Mouse (Mus musculus) limb, embryonic 14.5 days (tissue): ENCODE results near the gene Rasgrf2. TPM values are rescaled to one million over a fixed set of nuclear protein-coding genes. Genes with fewer than 3 reads are reported as not detected.

Experiments
- ATAC-seq: fragments of 200-750 bp; cut with Nextera tagmentation; 2 replicates; pipeline ENCODE4 v1.8.0; 2017; ENCODE audit warnings: low read depth, moderate number of reproducible peaks, moderate TSS enrichment; ENCODE audit not compliant: low FRiP score
- DNase-seq: peaks from one replicate; pipeline ENCODE4 v3.0.0-alpha.2; 2015; ENCODE audit warnings: low spot score
- H3K27ac ChIP-seq: fragments of 300-500 bp; sonication (generic); replicated peaks from 2 replicates; pipeline ENCODE4 v1.5.1; 2014; ENCODE audit warnings: low read depth, mild to moderate bottlenecking, low read length, moderate library complexity, mixed read lengths
- H3K27me3 ChIP-seq: fragments of 300-500 bp; sonication (generic); 2 replicates; pipeline ENCODE4 v1.6.1; 2014; ENCODE audit warnings: low read length, mixed read lengths; ENCODE audit not compliant: control insufficient read depth, insufficient read depth
- H3K36me3 ChIP-seq: fragments of 300-500 bp; sonication (generic); 2 replicates; pipeline ENCODE4 v1.6.1; 2014; ENCODE audit warnings: mild to moderate bottlenecking, low read length, moderate library complexity, mixed read lengths; ENCODE audit not compliant: control insufficient read depth, insufficient read depth
- H3K4me1 ChIP-seq: fragments of 300-500 bp; sonication (generic); 2 replicates; pipeline ENCODE4 v1.6.1; 2014; ENCODE audit warnings: antibody characterized with exemption, low read length, mixed read lengths; ENCODE audit not compliant: control insufficient read depth, insufficient read depth
- H3K4me2 ChIP-seq: fragments of 300-500 bp; sonication (generic); replicated peaks from 2 replicates; pipeline ENCODE4 v1.6.1; 2014; ENCODE audit warnings: low read depth, mild to moderate bottlenecking, low read length, moderate library complexity; ENCODE audit not compliant: severe bottlenecking
- H3K4me3 ChIP-seq: fragments of 300-500 bp; sonication (generic); replicated peaks from 2 replicates; pipeline ENCODE4 v1.5.1; 2014; ENCODE audit warnings: low read length
- H3K9ac ChIP-seq: fragments of 300-500 bp; sonication (generic); 2 replicates; pipeline ENCODE4 v1.6.1; 2014; ENCODE audit warnings: mild to moderate bottlenecking, low read depth, low read length, moderate library complexity; ENCODE audit not compliant: severe bottlenecking
- H3K9me3 ChIP-seq: fragments of 300-500 bp; sonication (generic); 2 replicates; pipeline ENCODE4 v1.6.1; 2016; ENCODE audit warnings: low read length; ENCODE audit not compliant: control insufficient read depth
- POLR2A ChIP-seq: fragments of 200-500 bp; IDR thresholded peaks from 2 replicates; pipeline ENCODE4 v1.8.0; 2012; ENCODE audit warnings: inconsistent platforms, mild to moderate bottlenecking, moderate library complexity, borderline replicate concordance; ENCODE audit not compliant: insufficient read depth, insufficient read length; ENCODE audit errors: extremely low read depth
- WGBS: fragments of 180-500 bp; shearing (Covaris S2); extraction: QIAGEN DNeasy Blood & Tissue Kit; methylation state at CpG from one replicate; pipeline ENCODE4 v1.1.7; 2014; 5-methylcytosine and 5-hydroxymethylcytosine counted together
- polyA plus RNA-seq, 2 experiments: library from polyadenylated mRNA; depleted of rRNA in 1 of 2; stranded (reverse) in 1 of 2; unstranded in 1 of 2; fragments of >200 nt; fragmentation: Nextera tagmentation in 1 of 2; extraction: Ambion mirVana in 1 of 2; gene quantifications; 2 replicates each; pipeline versions ENCODE4 v1.2.1 to v1.2.3; 2012 to 2014

Gene Rasgrf2
- polyA plus RNA-seq, 2 experiments: 0.18 to 0.57 TPM

DNA sequence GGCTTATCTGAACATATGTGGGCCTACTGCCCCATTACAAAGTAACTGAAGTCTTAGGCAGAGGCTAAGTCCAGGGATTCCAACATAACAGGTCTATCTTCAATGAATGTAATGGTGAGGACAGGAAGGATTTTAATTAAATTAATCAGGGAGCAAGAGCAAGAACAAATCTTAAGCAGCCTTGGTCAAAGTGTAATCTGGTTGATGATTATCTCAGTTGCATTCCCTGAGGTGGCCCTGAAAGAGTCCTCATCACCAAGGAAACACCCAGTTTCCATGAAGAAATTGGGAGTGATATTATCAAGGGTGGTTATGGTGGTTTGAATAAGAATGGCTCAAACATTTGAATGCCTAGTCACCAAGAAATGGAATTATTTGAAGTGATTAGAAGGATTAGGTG lies 62.8 kb downstream of the Rasgrf2 start:
- TF ChIP-seq POLR2A: no peak
- no peak overlapping the region for H3K9ac ChIP-seq

DNA sequence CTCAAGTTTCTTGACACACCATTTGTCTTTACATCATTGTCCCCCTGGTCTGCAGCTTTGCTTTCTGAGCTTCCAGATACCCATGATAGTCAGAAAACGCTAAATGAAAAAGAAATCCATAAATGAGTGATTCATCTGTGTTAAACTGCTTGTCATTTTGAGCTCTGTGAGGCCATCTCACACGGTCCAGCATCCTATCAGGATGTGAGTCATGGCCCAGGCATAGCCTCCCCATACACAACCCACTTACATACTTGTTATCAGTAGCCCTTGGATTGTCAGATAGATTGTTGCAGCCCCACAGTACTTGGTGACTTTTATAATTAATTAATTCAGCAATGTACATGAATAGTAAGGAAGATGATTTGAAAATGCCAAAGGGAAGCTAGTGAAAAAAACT lies 63.6 kb downstream of the Rasgrf2 start:
- Histone ChIP-seq H3K4me3 (no peak overlapping the region), H3K9ac (no peak overlapping the region), H3K4me1 (no peaks in the 10 kb centered on the region), H3K36me3 (no peaks in the 10 kb centered on the region), H3K9me3 (no peaks in the 10 kb centered on the region), H3K4me2 (no peak overlapping the region), H3K27me3 (no peaks in the 10 kb centered on the region), H3K27ac (no peak overlapping the region)
- 73% methylated on average over 2 of the region's 2 CpGs for WGBS
- no peak for TF ChIP-seq POLR2A
- no peak for ATAC-seq
- DNase-seq: no peak

More for the DNA sequence above, 62.8 kb downstream of the Rasgrf2 start:
- H3K4me1 ChIP-seq: no peaks in the 10 kb centered on the region
- H3K27ac ChIP-seq: no peak overlapping the region
- DNase-seq: no peak
- H3K4me3 ChIP-seq: no peak overlapping the region
- no peak overlapping the region for H3K4me2 ChIP-seq
- H3K9me3 ChIP-seq: no peaks in the 10 kb centered on the region
- H3K27me3 ChIP-seq: no peaks in the 10 kb centered on the region
- ATAC-seq: no peak
- H3K36me3 ChIP-seq: no peaks in the 10 kb centered on the region

DNA sequence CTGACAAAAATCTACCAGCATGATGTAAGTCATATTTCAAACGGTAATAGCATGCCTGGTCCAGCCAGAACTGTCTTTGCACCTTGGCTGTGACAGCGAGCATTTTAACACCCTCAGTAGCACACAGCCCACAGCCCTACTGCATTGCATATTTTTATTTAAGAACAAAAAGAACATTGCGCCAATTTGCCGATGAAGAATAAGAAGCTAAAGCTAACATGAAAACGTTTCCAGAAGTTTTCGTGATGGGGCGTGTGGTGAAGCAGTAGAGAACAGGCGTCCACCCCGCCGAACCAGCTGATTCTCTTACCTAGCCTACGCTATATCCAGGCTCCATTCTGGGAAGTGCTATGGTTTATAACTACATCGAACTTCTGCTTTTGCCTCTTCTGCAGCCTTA lies 77.7 kb downstream of the Rasgrf2 start:
- H3K27ac ChIP-seq: no peak overlapping the region
- H3K4me2 ChIP-seq: no peak overlapping the region
- no peak for TF ChIP-seq POLR2A
- ATAC-seq (no peak), DNase-seq (no peak)
- 92% methylated on average over 12 of the region's 12 CpGs for WGBS
- no peaks in the 10 kb centered on the region for H3K27me3 ChIP-seq
- H3K9me3 ChIP-seq: no peaks in the 10 kb centered on the region
- H3K4me3 ChIP-seq: no peak overlapping the region
- no peaks in the 10 kb centered on the region for H3K4me1 ChIP-seq
- H3K36me3 ChIP-seq: no peaks in the 10 kb centered on the region
- no peak overlapping the region for H3K9ac ChIP-seq

DNA sequence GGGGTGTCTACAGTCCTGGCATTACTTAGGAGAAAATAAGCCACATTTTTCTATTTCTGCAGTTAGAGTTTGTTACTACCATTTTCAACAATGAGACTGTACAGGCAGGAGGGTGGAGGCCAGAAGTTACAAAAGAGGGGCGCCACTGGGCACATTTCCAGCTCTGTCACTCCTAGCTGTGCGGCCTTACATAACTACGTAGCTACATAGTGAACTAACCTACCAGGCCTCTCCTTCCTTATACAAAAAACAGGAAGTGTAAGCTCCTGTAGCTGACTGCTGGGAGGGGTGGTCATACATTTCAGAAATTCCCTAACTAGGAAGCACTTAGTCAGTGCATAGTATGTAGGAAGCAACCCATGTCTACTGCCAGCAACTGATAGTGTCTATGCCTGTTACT lies 78.5 kb downstream of the Rasgrf2 start:
- Histone ChIP-seq H3K27me3 (no peaks in the 10 kb centered on the region), H3K9ac (no peak overlapping the region), H3K4me1 (no peaks in the 10 kb centered on the region), H3K36me3 (no peaks in the 10 kb centered on the region), H3K27ac (no peak overlapping the region), H3K9me3 (no peaks in the 10 kb centered on the region), H3K4me3 (no peak overlapping the region), H3K4me2 (no peak overlapping the region)
- ATAC-seq: no peak
- WGBS: 85% methylated on average over 3 of the region's 3 CpGs
- no peak for TF ChIP-seq POLR2A
- no peak for DNase-seq

DNA sequence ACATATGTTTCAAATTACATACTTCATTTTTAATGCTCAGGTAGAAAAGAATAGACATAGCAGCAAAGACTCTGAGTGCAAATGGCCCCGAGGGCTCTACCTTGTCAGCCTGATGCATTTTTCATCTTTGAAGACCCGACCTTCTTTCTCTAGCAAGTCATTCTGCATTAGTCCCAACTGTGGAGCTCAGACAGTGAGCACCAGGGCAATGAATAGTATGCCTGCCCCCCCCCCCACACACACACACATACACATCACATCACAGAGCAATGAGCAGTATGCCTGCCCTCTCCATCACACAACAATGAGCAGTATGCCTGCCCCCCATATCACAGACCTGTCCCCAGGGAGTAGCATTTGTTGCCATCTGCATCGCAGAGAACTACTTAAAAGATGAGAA lies 80.2 kb downstream of the Rasgrf2 start:
- Histone ChIP-seq H3K9ac (no peak overlapping the region), H3K36me3 (no peaks in the 10 kb centered on the region), H3K4me1 (no peaks in the 10 kb centered on the region), H3K4me3 (no peak overlapping the region), H3K9me3 (no peaks in the 10 kb centered on the region), H3K4me2 (no peak overlapping the region), H3K27ac (no peak overlapping the region), H3K27me3 (no peaks in the 10 kb centered on the region)
- DNase-seq: no peak
- no peak for TF ChIP-seq POLR2A
- no peak for ATAC-seq
- WGBS: 56% methylated on average over 3 of the region's 3 CpGs

DNA sequence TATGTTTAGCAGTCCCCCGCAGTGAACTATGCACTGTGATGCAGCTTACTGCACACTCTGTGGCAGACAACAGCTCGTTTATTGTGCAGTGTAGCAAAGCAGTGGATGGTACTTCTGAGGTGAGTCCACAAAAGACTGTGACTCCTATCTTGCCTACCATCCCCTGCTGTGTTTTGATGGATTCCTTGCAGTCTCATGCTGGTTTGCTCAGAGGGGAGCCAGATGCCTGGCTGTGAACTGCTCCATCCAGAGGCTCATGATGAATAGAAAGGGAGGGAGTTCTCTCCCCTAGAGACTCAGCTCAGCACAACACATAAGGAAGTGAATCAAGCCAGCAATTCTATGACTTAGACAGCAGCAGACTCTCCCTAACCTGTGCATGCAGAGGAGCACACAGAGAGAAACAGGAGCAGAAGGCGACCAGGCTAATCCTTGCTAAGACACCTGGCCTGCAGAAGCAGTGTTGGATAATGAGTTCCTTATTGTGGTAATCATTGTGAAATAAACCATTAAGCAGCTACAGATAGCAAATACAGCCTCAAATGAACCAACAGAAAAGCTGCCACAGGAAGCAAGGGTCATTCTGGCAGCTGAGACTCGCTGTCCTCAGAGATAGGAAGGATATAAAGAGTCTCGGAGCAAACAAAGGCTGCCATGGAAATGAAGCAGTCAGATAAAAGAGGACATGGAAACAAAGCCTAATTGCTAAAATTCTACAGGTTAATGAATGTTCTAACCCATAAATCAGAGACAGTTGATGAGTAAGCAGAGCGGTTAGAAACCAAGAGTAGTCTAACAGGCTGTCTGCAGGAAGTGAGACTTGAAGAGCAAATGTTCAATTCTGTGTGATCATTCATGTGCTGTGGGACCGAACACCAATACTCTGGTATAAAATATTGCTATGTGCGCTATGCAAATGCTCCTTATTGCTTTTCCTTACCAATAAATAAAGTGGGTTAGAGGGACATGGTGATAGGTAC lies 89.6 kb downstream of the Rasgrf2 start:
- ATAC-seq: no peak
- 55% methylated on average over 8 of the region's 8 CpGs for WGBS
- no peak for TF ChIP-seq POLR2A
- H3K36me3 ChIP-seq: no peaks in the 10 kb centered on the region
- H3K27ac ChIP-seq: no peak overlapping the region
- no peak overlapping the region for H3K9ac ChIP-seq
- H3K9me3 ChIP-seq: no peaks in the 10 kb centered on the region
- H3K4me2 ChIP-seq: no peak overlapping the region
- no peaks in the 10 kb centered on the region for H3K27me3 ChIP-seq
- no peaks in the 10 kb centered on the region for H3K4me1 ChIP-seq
- H3K4me3 ChIP-seq: no peak overlapping the region
- no peak for DNase-seq
